Mouse (Mus musculus) liver, embryonic 14.5 days (tissue): ENCODE measurements around the gene Wfikkn2.

Experiments
- CTCF ChIP-seq: IDR thresholded peaks from 2 replicates; pipeline ENCODE4 v1.5.1; 2016; ENCODE audit warnings: antibody characterized with exemption, low read depth, control low read depth
- EP300 ChIP-seq: IDR thresholded peaks from 2 replicates; pipeline ENCODE4 v1.6.1; 2016; ENCODE audit warnings: antibody characterized with exemption, low read depth

DNA sequence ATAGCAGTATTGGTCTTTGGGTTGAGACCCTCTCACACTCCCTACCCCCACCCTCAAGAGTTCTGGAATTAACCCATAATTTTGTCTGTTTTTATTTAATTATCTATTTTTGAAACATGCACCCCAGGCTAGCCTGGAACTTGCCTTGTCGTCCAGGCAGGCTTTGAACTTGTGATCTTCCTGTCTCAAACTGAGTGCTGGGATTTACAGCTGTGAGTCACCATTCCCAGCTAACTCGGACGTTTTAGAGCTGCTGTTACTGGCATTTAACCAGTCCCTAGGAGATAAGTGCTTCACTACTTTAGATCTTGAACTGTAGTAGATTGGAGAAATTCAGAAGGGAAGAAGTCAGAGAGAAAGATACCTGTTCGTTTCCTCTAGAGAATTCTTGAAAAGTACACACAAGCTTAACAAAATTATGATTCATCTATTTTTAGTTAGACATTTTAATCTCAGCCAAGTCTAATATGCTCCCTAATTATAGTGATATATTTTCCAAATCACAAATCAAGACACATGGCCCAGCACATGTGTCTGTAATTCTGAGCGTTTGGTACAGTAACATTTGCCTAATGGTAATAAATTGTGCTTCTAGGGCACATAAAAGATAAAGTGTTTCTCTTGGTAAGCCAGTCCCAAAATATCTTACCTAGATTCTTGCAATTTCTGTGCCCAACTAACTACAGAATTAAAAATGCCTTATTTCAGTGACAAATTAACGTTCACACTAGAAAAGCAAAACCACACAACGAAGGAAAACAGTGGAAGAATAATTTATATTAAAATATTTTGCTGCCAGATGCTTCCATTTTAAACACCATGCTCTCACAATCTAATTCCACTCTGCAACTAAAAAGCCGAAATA lies 36.8 kb downstream of the Wfikkn2 start:
- no peak for TF ChIP-seq CTCF
- no peak for TF ChIP-seq EP300
